Comparison of ENCODE assay signal across 8 mouse cellular contexts in the genomic region with DNA sequence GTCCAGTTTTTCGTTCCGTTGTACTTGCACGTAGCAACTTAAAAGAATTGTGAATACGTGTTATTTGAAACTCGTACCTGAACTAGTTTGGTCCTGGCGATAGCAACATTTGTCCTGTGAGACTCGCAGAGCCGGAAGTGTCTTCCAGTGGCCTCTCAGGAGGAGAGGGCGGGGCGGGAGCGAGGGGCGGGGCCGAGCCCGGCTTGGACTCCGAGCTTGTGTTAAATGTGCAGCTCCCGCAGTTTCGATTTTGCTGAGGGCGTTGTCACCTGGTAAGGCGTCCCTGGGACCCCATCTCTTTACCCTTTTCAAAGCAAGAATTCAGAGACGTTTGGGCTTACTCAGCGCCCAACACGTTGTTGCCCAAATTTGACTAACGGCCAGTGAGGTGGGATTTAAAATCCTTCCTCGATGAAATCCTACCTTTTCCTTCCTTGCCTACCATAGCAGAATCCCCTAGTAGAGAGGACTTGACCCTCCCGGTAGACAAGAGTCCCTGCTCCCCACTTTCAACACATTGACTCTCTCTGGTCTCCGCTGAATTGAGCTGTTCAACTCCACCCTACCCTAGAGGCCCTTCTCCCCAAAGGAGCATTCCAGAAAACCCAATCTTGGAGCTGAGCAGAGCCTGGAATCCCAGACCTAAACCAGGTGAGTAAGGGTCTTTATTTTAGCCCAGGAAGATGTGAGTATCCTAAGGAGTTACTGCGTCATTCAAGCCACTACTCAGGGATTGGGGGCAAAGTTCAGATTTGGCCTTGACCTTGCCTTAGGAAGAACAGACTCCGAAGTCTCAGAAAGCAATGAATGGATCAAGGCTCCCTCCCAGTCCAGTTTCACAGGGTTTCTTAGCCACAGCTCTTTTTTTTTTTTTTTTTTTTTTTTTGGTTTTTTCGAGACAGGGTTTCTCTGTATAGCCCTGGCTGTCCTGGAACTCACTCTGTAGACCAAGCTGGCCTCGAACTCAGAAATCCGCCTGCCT. TPM values are rescaled to one million over a fixed set of nuclear protein-coding genes. Genes with fewer than 3 reads are reported as not detected.
DNase-seq lines count a peak whose midpoint lies in the region; ATAC-seq and TF ChIP-seq lines count a peak whose summit lies in the region.

TSS of gene Tmem106a (plus strand) at position 189 of the 982 bp plus-strand sequence.

- peak; percentile 42 for DNase-seq in B cell, adult 2 months
- DNase-seq in adipocyte (ENCODE audit: low spot score) = peak; percentile 81
- DNase-seq in heart, postnatal 0 days (ENCODE audit: low spot score) = peak; percentile 64
- DNase-seq in kidney, postnatal 36 days = peak; percentile 86 to 90
- peak; percentile 42 to 47 for DNase-seq in spleen, postnatal 14 days (ENCODE audit: low spot score in 2 of 2)
- no peak for DNase-seq in layer of hippocampus, postnatal 10 days (ENCODE audit: low spot score in 2 of 2)

- no peak for TF ChIP-seq EP300 in heart, postnatal 0 days (IDR thresholded peaks at IDR 0.05; ENCODE audit: low read depth)

- peaks cover 63% of the 10 kb centered on the region for H3K36me3 ChIP-seq in erythroblast, embryonic 14.5 days (ENCODE audit: control insufficient read depth)
- H3K36me3 ChIP-seq in heart, postnatal 0 days (replicated peaks; ENCODE audit: control insufficient read depth, insufficient read depth, low read length) = peaks cover 45% of the 10 kb centered on the region

- no peaks in the 10 kb centered on the region for H3K27me3 ChIP-seq in erythroblast, embryonic 14.5 days (ENCODE audit: control insufficient read depth)
- H3K27me3 ChIP-seq in heart, postnatal 0 days (ENCODE audit: control insufficient read depth, insufficient read depth, low read length) = no peaks in the 10 kb centered on the region

- H3K9ac ChIP-seq in heart, postnatal 0 days (replicated peaks; ENCODE audit: low read depth, low read length) = peak within 1 kb of the TSS; percentile 65

- no peak within 1 kb of the TSS for H3K27ac ChIP-seq in heart, postnatal 0 days (ENCODE audit: low read depth)

- 18% methylated on average over 30 of the region's 31 CpGs for WGBS in heart, postnatal 0 days

- peak within 1 kb of the TSS; percentile 71 for H3K4me2 ChIP-seq in heart, postnatal 0 days (ENCODE audit: low read depth, low read length)

- peak within 1 kb of the TSS; percentile 71 for H3K4me3 ChIP-seq in erythroblast, embryonic 14.5 days (replicated peaks)
- H3K4me3 ChIP-seq in heart, postnatal 0 days (ENCODE audit: low read depth, low read length) = peak within 1 kb of the TSS; percentile 61

- ATAC-seq in heart, postnatal 0 days (ENCODE audit: insufficient read depth, low read depth) = peak; percentile 67; the same call in 1 of the 2 replicates
- peak; percentile 89 for ATAC-seq in megakaryocyte-erythroid progenitor cell, adult 5-6 weeks (replicated peaks; ENCODE audit: low FRiP score, low TSS enrichment, poor library complexity, severe bottlenecking)

- H3K4me1 ChIP-seq in erythroblast, embryonic 14.5 days (ENCODE audit: control insufficient read depth) = peaks cover 18% of the 10 kb centered on the region
- peaks cover 5% of the 10 kb centered on the region for H3K4me1 ChIP-seq in heart, postnatal 0 days (ENCODE audit: control insufficient read depth, insufficient read depth)

- no peak for TF ChIP-seq CTCF in heart, postnatal 0 days (IDR thresholded peaks at IDR 0.05; ENCODE audit: low read depth)

- no peaks in the 10 kb centered on the region for H3K9me3 ChIP-seq in erythroblast, embryonic 14.5 days (ENCODE audit: control insufficient read depth, low read length)
- H3K9me3 ChIP-seq in heart, postnatal 0 days (replicated peaks; ENCODE audit: control insufficient read depth, low read length) = no peaks in the 10 kb centered on the region

RNA-seq across cellular contexts. Expression of gene Tmem106a, which starts in this region (rescaled TPM):
- polyA plus RNA-seq in erythroblast, embryonic 14.5 days (2012) = 0.05 TPM in 1 of 2 replicates, not detected in the other
- total RNA-seq in heart, postnatal 0 days (2014; rRNA removed; ENCODE audit: low replicate concordance) = 2.7 and 8.3 TPM in 2 replicates
- polyA plus RNA-seq in heart, postnatal 0 days (2015; fragmentation: Nextera tagmentation; extraction: Ambion mirVana) = 4.2 TPM in 2 replicates
- 0.85 and 1.7 TPM in 2 replicates for total RNA-seq in megakaryocyte-erythroid progenitor cell, adult 5-6 weeks (2014; fragmentation: Nextera tagmentation)
- 0.80 TPM in 1 of 2 replicates, not detected in the other for total RNA-seq in megakaryocyte-erythroid progenitor cell, adult 5-6 weeks (2017)
- 1 to 10 TPM; 2.7 to 3.6 TPM for total RNA-seq in layer of hippocampus, postnatal 10 days (2021)

Comparison
In these comparisons a context has a peak if more than half of its experiments do, and no peak if none do; other contexts are left out.
1. DNase-seq: peak in B cell, adult 2 months (2 of 2), adipocyte (single experiment), heart, postnatal 0 days (single experiment), kidney, postnatal 36 days (2 of 2) and spleen, postnatal 14 days (2 of 2); none in layer of hippocampus, postnatal 10 days (0 of 2).